Mouse (Mus musculus) frontal cortex, postnatal 10 days (tissue): ENCODE results near the gene Myf5.

Source experiments
- DNase-seq, 2 experiments: peaks; one replicate each; pipeline ENCODE4 v3.0.0; 2022; ENCODE audit warnings: low spot score in 2 of 2, mixed read lengths in 1 of 2

The Myf5 gene

DNA sequence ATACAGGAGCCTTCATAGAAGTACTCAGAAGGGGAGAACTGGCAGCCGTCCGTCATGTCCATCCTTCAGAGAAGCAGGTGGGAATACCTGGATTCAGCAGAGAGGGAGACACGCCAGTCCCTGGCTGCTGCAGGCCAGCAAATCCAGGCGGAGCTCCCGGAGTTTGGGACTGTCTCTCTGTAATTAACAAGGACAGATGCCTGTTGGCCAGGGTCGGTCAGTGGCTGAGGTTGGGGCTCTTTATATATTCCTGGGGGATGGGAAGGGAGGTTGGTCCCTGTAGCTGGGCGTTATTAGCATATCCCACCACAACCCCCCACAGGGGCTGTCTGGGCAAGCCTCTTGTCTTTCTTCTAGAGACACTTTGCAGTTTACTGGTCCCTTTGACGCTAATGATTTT lies at the start of gene Myf5:
Gene Myf5, minus strand, starts transcription at position 265 of the 400 bp plus-strand sequence.
- no peak for DNase-seq

DNA sequence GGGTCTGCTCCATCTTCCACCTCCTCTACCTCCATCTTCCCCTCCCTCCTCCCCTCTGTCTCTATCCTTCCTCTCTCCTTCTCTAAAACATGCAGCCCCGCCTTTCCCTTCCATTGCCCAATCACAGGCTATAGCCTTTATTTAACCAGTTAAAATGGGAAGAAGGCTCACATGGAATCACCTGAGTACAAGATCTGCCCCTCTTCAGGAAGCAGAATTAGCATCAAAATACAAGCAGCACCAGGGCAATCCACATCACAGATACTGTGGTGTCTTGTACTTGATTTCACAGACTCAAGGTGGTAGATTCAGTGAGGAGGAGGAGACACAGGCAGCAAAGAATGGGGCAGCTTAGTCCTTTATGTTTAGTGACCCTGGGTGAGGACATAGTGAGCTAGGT lies 42.8 kb upstream of the Myf5 start:
- no peak for DNase-seq

GRCm38 (mm10) chr10:107519216-107519615 lies 33.3 kb upstream of the Myf5 start:
- DNase-seq = no peak

DNA sequence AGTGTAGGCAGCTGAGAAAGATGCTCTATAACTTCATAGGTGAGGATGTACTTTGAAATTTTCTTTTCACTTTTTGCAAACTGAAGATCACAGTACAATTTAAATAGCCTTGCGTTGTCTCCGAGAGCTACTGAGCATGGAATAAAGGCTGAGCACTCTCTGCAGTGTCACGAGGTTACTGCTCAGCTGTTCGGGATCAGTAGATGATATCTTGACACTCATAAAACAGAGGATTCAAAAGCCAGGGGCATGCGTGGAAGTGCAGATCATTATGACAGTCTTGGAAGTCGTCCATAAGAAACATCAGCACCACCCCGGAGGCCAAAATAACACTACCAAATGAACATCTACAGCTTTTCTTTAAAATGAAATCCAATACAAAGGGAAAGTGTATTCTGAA lies 30.7 kb upstream of the Myf5 start:
- no peak for DNase-seq

DNA sequence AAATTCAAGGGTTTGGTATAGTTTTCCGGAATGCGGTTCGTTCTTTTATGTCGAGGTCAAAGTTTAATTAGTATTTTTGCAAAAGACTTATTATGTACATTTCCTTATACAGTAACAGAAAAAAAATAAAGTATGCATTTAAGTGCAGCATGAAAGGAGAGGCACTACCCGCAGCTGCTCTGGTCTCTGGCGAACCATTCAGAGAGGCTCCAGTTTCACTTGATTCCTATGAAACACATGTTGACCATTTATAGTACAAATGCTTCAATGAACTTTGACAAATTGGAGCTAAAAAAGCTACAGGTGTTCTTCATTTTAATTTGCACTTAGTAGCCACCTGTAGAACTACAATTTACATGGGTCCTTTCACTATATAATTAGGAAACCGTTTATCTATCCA lies 28.8 kb upstream of the Myf5 start:
- no peak for DNase-seq

- no peak for DNase-seq
Measured at GRCm38 (mm10) chr10:107506397-107506796, 20.5 kb upstream of the Myf5 start.

GRCm38 (mm10) chr10:107503430-107503829 lies 17.5 kb upstream of the Myf5 start:
- no peak for DNase-seq

DNA sequence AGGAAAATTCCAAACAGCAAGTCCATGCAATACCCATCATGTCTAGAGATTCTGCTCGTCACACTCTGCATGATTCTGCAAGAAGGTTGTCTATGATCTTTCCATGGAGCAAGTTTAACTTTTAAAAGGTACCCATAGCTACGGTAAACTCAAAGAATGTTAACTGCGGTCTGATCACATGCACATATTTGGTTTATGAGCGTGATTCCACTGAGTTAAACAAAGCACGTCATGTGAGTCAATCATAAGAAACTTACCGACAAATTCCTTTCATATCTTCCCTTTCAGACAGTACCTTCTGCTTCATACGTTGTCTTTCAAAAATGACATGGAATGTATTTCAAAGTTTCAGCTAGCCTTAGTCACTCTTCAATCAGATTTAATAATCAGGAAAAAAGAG lies 16.3 kb upstream of the Myf5 start:
- DNase-seq = no peak

GRCm38 (mm10) chr10:107499656-107500055 lies 13.7 kb upstream of the Myf5 start:
- DNase-seq = no peak

- DNase-seq = no peak
Measured at GRCm38 (mm10) chr10:107496402-107496801, 10.5 kb upstream of the Myf5 start.

DNA sequence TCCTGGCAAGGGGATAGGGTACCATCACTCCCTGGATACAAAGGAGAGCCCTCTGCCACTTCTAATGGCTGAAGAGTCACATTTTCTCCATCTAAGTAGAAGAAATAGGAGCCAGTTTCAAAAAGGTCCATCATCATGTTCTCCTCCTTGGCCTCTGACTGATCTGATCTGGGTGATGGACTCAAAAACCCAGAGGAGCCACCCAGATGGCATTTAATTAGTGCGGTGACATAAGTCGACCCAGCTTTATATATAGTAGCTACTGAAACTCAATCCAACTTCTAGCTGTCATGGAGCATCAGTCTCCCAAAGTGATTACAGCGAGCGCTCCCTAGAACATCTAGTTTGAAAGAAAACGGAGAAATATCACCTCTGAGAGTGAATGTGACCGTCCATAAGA lies 8.6 kb upstream of the Myf5 start, which contains the start of gene Myf6:
Gene Myf6, minus strand, starts transcription at position 170 of the 400 bp plus-strand sequence.
- DNase-seq = no peak

DNA sequence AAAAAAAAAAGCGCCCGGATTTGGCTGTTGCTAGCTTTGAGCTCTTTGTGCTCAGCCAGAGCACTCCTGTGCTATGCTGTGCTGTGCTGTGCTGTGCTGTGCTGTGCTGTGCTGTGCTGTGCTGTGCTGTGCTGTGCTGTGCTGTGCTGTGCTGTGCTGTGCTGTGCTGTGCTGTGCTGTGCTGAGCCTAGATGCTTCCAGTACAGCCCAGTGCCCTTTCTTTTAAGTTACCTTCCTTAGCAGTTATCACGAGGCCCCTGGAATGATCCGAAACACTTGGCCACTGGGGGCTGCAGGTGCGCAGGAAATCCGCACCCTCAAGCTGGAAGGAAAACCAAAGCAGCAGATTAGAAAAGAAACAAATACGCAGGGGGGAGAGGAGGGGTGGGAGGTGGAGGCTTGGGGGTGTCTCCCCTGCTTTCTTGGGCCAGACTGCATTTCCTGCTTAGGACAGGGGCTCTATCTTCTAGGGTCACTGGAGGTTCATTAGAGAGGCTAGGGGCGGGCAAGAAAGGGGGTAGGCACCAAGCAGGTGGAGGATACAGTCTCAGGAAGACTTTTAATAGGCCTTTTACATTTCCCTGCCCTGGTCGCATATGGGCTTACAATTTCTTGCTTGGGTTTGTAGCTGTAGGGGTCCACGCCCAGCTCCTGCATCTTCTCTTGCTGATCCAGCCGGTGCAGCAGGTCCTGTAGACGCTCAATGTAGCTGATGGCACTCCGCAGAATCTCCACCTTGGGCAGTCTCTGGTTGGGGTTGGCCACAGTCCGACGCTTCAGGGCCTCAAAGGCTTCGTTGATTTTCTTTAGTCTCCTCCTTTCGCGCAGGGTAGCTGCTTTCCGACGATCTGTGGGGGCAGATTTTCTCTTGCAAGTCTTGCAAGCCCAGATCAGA lies 7.9 kb upstream of the Myf5 start:
- DNase-seq = no peak

DNA sequence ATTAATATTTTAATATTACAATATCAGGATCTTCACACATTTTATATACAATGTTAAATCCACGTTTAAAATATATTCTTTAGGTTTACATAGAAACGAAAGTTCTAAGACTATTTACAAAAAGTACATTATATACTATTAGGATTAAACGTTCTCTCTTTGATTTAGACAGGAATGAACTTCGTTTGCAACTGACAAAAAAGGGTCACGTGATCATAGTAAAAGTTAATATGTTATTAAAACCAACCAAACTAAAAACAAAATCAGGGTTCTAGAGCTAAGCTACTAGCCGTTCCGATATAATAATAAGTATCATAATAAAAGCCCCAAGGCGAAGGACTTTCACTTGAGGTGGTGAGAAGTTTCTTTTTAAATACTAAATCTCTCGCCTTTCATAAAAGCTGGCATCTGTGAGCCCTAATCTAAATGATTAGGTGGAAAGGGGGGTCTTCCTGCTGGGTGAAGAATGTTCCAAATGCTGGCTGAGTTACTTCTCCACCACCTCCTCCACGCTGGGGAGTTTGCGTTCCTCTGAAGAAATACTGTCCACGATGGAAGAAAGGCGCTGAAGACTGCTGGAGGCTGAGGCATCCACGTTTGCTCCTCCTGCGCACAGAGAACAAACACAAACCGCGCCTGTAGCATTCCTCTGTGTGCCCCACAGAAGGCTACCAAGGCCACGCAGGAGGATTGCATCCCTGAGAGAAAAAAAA lies 7.1 kb upstream of the Myf5 start:
- DNase-seq = no peak

DNA sequence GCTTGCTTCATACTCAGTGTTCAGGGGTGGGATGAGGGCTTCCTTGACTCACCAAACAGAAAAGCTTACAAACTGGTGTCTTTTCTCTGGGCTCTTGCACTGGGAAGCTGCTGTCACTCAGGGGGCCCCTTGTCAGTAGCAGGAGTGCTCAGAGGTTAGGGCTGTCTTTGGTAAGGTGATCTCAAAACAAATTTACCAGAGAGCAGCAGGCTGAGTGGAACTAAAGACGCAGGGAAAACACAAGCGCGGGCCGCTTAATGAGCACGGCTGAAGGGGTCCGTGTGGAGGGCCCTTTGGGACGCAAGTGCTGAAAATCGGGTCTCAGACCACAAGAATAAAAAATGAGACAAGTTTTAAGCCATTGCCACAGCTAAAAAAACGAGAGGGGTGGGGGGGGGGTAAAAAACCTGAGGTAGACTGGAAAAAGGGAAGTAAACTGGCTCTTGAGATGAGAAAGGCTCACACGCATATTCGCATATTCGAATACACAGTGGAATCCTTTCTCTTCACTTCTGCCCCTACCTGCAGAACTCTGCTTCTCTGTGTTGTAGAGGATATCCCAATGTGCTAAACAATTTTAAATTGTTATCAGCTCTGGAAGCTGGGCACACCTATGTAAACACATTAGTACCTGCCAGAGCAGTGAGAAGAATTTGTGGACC lies 2.9 kb upstream of the Myf5 start:
- no peak for DNase-seq

DNA sequence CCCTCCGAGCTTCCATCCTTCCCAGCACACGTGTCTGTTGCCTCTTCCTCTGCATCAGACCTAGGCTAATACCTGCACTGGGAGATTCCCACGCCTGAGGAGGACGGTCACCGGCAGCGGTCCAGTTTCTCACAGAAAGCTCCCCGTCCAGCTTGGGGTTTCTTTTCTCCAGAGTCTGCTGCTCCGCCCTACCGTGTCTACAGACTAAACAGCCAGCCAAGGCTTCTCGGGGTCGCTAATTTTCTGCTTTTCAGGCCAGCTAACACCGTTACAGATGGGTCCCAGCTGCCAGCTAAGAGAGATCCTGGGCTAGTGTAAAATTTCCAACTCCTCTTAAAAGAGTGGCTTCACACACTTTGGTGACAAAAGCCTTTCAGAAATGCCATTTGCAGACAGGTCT lies 836 bp upstream of the Myf5 start:
- no peak for DNase-seq

GRCm38 (mm10) chr10:107484050-107484449 lies 1.9 kb downstream of the Myf5 start:
- no peak for DNase-seq

DNA sequence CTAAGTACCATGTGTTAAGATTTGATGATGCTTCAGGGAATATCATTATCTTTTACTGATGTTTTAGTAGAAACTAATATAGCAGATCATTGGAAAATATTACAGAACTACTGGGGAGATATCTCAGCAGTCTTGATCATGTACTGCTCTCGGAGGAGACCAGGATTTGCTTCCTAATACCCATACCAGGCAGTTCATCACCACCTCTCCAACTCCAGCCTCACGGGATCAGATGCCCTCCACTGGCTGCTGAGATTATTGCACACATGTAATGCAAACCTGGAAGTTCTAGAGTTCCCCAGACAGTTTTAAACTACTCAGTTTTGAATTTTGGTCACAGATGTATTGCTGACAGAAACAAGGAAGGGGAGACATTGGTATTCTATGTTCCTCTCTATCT lies 12.4 kb downstream of the Myf5 start:
- DNase-seq = no peak

- no peak for DNase-seq
Measured at GRCm38 (mm10) chr10:107471712-107472111, 14.2 kb downstream of the Myf5 start.

DNA sequence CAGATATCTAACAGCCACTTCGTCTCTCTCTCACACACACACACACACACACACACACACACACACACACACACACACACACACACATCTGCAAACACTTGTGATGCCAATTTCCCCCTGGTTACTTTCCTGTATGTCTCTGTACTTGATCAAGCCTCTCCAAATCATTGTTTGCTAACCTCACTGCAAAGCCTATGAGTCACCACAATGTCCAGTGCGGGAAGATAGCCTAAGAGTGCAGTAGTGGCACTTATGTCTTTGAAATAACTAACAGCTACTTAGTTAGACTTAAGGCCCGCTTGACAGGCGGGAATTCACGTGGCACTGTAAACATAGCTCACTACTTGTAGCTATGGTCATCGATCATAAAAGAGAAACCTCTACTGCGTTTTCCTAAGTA lies 18.1 kb downstream of the Myf5 start:
- DNase-seq = no peak

- DNase-seq = no peak
Measured at GRCm38 (mm10) chr10:107449496-107450330, 36.2 kb downstream of the Myf5 start.

DNA sequence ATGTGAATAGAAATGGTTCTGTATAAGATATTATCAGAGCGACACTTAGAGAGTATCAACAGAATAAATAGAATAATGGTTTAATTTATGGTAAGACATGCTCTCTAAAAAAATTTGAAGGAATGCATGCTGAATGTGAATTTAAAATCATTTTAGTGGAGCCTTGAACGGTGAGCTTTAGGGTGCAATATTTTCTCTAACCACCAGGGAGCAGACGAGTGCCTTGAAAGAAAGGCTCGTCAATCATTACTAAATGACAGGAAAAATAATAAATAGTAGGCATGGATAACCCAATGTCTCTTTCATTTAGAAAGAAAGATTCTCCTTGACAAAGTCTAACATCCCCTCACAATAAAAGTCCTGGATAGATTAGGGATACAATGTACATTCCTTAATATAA lies 43.2 kb downstream of the Myf5 start:
- DNase-seq = no peak

DNA sequence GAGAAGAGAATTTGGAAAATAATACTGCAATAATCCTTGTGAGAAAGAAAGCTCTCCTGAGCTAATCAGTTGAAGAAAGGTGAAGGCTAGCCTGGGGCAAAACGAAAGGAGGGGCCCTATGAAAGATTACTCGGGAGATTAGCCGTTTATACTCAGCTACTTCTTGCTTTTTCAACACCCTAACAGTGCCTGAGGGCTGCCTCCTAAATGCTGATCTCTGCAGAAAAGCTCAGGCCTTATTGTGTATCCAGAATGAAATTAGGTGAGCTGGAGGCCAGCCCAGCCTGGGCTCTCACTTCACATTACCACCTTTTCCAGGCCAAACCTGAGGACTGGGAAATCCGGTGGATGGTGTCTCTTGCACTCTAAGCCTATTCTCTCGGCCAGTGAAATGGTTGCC lies 49.0 kb downstream of the Myf5 start:
- no peak for DNase-seq
